Mouse (Mus musculus): Measurements from ENCODE around the gene Sec23a.

DNA sequence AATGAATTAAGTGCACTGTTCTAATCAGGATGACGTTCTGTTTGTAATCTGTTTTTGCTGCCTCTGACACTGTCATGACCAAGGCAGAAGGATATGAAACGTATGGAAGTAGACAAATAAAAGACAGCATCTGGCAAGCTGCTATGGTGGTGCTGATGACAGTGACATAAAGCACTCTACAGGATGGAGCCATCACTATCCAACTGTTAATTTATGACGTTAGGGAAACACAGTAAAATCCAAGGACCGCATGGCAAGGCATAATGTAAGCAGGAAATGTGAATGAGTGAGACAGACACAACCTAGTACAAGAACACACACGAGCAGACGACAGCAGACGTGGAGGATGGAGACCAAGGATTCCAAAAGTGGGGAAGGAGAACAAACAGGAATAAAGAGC lies 55.2 kb downstream of the Sec23a start:
- TF ChIP-seq CTCF (IDR thresholded peaks at IDR 0.05) = no peak
- no peak for TF ChIP-seq EP300 (IDR thresholded peaks at IDR 0.05)
